Mouse (Mus musculus): ENCODE results near the gene Rnpep. TPM values are rescaled to one million over a fixed set of nuclear protein-coding genes. Genes with fewer than 3 reads are reported as not detected.

Gene Rnpep
- polyA plus RNA-seq (2014; fragmentation: Illumina TruSeq; extraction: RNeasy Lipid Tissue Mini Kit (QIAGEN cat#74804); ENCODE audit: low read depth, low replicate concordance) = 30.7 TPM

GRCm38 (mm10) chr1:135283826-135284291, at the start of gene Rnpep:
Gene Rnpep, minus strand, starts transcription at chr1:135284084.

GRCm38 (mm10) chr1:135324571-135324970, 40.7 kb upstream of the Rnpep start, which contains the start of gene Lmod1:
Gene Lmod1, plus strand, starts transcription at chr1:135324807.

GRCm38 (mm10) chr1:135313284-135314031, 29.6 kb upstream of the Rnpep start, which contains the start of gene Timm17a:
Gene Timm17a, minus strand, starts transcription at chr1:135313778.

GRCm38 (mm10) chr1:135258380-135259127, 25.3 kb downstream of the Rnpep start, which contains the start of gene Elf3:
Gene Elf3, minus strand, starts transcription at chr1:135258568.

Other genes starting within 250 kb of the Rnpep start
- 24.1 TPM for gene Lgr6, start 178.8 kb downstream of the Rnpep start, polyA plus RNA-seq (2014; fragmentation: Illumina TruSeq; extraction: RNeasy Lipid Tissue Mini Kit (QIAGEN cat#74804); ENCODE audit: low read depth, low replicate concordance)
- 0.86 TPM for gene Ptpn7, start 151.4 kb downstream of the Rnpep start, polyA plus RNA-seq (2014; fragmentation: Illumina TruSeq; extraction: RNeasy Lipid Tissue Mini Kit (QIAGEN cat#74804); ENCODE audit: low read depth, low replicate concordance)
- gene Arl8a, start 137.3 kb downstream of the Rnpep start, polyA plus RNA-seq (2014; fragmentation: Illumina TruSeq; extraction: RNeasy Lipid Tissue Mini Kit (QIAGEN cat#74804); ENCODE audit: low read depth, low replicate concordance) = 28.0 TPM
- gene Gpr37l1, start 116.4 kb downstream of the Rnpep start, polyA plus RNA-seq (2014; fragmentation: Illumina TruSeq; extraction: RNeasy Lipid Tissue Mini Kit (QIAGEN cat#74804); ENCODE audit: low read depth, low replicate concordance) = 1.2 TPM
- not detected for gene Elf3, start 25.5 kb downstream of the Rnpep start, polyA plus RNA-seq (2014; fragmentation: Illumina TruSeq; extraction: RNeasy Lipid Tissue Mini Kit (QIAGEN cat#74804); ENCODE audit: low read depth, low replicate concordance)
- gene Timm17a, start 29.7 kb upstream of the Rnpep start, polyA plus RNA-seq (2014; fragmentation: Illumina TruSeq; extraction: RNeasy Lipid Tissue Mini Kit (QIAGEN cat#74804); ENCODE audit: low read depth, low replicate concordance) = 236 TPM
- 5.8 TPM for gene Lmod1, start 40.7 kb upstream of the Rnpep start, polyA plus RNA-seq (2014; fragmentation: Illumina TruSeq; extraction: RNeasy Lipid Tissue Mini Kit (QIAGEN cat#74804); ENCODE audit: low read depth, low replicate concordance)
- 7.9 TPM for gene Shisa4, start 91.2 kb upstream of the Rnpep start, polyA plus RNA-seq (2014; fragmentation: Illumina TruSeq; extraction: RNeasy Lipid Tissue Mini Kit (QIAGEN cat#74804); ENCODE audit: low read depth, low replicate concordance)
- gene Ipo9, start 146.4 kb upstream of the Rnpep start, polyA plus RNA-seq (2014; fragmentation: Illumina TruSeq; extraction: RNeasy Lipid Tissue Mini Kit (QIAGEN cat#74804); ENCODE audit: low read depth, low replicate concordance) = 23.4 TPM

Data from heart, adult 10 weeks (tissue).